Mouse (Mus musculus) limb, embryonic 13.5 days (tissue): ENCODE results near the gene Gm20388. TPM values are rescaled to one million over a fixed set of nuclear protein-coding genes. Genes with fewer than 3 reads are reported as not detected.

Experiments used
- ATAC-seq: fragments of 200-750 bp; cut with Nextera tagmentation; 2 replicates; pipeline ENCODE4 v1.8.0; 2017; ENCODE audit warnings: low read depth, moderate number of reproducible peaks, moderate TSS enrichment; ENCODE audit not compliant: low FRiP score
- H3K27ac ChIP-seq: fragments of 300-500 bp; sonication (generic); 2 replicates; pipeline ENCODE4 v1.5.1; 2015; ENCODE audit warnings: inconsistent platforms, mild to moderate bottlenecking, moderate library complexity
- H3K27me3 ChIP-seq: fragments of 300-500 bp; sonication (generic); 2 replicates; pipeline ENCODE4 v1.6.1; 2015; ENCODE audit warnings: mild to moderate bottlenecking, inconsistent platforms
- H3K36me3 ChIP-seq: fragments of 300-500 bp; sonication (generic); 2 replicates; pipeline ENCODE4 v1.6.1; 2015; ENCODE audit warnings: inconsistent platforms, mild to moderate bottlenecking, moderate library complexity
- H3K4me1 ChIP-seq: fragments of 300-500 bp; sonication (generic); 2 replicates; pipeline ENCODE4 v1.6.1; 2015; ENCODE audit warnings: inconsistent platforms
- H3K4me2 ChIP-seq: fragments of 300-500 bp; sonication (generic); replicated peaks from 2 replicates; pipeline ENCODE4 v1.6.1; 2015; ENCODE audit warnings: inconsistent platforms, mild to moderate bottlenecking, moderate library complexity
- H3K4me3 ChIP-seq: fragments of 300-500 bp; sonication (generic); 2 replicates; pipeline ENCODE4 v1.5.1; 2015; ENCODE audit warnings: moderate library complexity, mild to moderate bottlenecking, inconsistent platforms
- H3K9ac ChIP-seq: fragments of 300-500 bp; sonication (generic); 2 replicates; pipeline ENCODE4 v1.6.1; 2015; ENCODE audit warnings: mild to moderate bottlenecking, inconsistent platforms
- H3K9me3 ChIP-seq: fragments of 300-500 bp; sonication (generic); 2 replicates; pipeline ENCODE4 v1.6.1; 2016; ENCODE audit warnings: inconsistent platforms
- WGBS: fragments of 180-500 bp; shearing (Covaris S2); methylation state at CpG from one replicate; pipeline ENCODE4 v1.1.7; 2015; 5-methylcytosine and 5-hydroxymethylcytosine counted together
- polyA plus RNA-seq: library from polyadenylated mRNA; unstranded; fragments of >200 nt; fragmentation: Nextera tagmentation; extraction: Ambion mirVana; gene quantifications from 2 replicates; pipeline ENCODE4 v1.2.1, GENCODE M21; 2015

Gene Gm20388
- polyA plus RNA-seq, 1 experiment from 2014 or later = 7.1 TPM

- Histone ChIP-seq H3K27me3 (peaks cover 71% of the 10 kb centered on the region), H3K4me3 (no peak overlapping the region), H3K9ac (no peak overlapping the region), H3K27ac (no peak overlapping the region), H3K4me1 (no peaks in the 10 kb centered on the region), H3K36me3 (no peaks in the 10 kb centered on the region), H3K9me3 (no peaks in the 10 kb centered on the region), H3K4me2 (no peak overlapping the region)
- no peak for ATAC-seq
- WGBS = 78% methylated on average over 24 of the region's 24 CpGs
These were observed 965.6 kb downstream of the Gm20388 start for GRCm38 (mm10) chr8:120876010-120876918.

DNA sequence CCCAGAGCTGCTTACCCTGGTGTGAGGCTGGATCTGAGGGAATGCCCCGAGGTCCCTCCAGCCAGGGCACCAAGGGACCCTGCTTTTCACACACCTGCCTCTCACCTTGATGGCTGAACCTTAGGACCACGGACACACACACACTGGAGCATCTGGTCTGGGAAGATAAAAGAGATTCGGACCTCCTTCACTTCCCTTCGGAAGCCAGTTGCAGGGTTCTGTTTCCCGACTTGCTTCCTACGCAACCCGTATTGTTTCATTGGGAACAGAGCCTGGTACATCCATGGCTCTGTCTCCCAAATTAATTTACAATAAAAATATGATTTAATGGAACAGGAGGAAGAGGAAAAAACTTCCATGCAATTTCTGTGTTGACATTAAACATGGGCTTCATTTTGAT is 966.4 kb downstream of the Gm20388 start:
- H3K9me3 ChIP-seq = no peaks in the 10 kb centered on the region
- H3K4me1 ChIP-seq = no peaks in the 10 kb centered on the region
- ATAC-seq = no peak
- H3K27me3 ChIP-seq = peaks cover 78% of the 10 kb centered on the region
- 75% methylated on average over 7 of the region's 7 CpGs for WGBS
- no peak overlapping the region for H3K9ac ChIP-seq
- no peak overlapping the region for H3K4me2 ChIP-seq
- H3K4me3 ChIP-seq = no peak overlapping the region
- no peak overlapping the region for H3K27ac ChIP-seq
- H3K36me3 ChIP-seq = no peaks in the 10 kb centered on the region

DNA sequence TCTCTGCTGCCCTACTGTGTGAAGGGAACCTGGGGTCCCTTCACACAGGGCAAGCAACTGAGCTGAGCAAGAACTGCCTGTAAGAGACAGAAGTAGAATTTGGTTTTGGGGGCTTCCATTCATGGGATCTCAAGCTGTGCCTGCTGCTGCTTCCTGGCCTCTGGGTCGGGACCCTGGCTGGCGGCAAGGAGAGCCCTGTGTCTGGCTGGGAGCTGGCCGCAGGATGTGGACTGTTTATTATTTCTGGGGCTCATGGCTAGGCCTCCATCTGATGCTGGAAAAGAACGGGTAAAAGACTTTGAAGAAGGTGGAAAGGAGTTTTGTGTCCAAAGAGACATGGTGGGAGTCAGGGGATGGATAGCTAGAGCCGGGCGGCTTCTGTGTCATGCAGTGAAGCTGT is 969.3 kb downstream of the Gm20388 start:
- H3K4me3 ChIP-seq = no peak overlapping the region
- H3K36me3 ChIP-seq = no peaks in the 10 kb centered on the region
- H3K27me3 ChIP-seq = peaks cover 91% of the 10 kb centered on the region
- ATAC-seq = no peak
- H3K27ac ChIP-seq = no peak overlapping the region
- WGBS = 47% methylated on average over 6 of the region's 6 CpGs
- H3K9me3 ChIP-seq = no peaks in the 10 kb centered on the region
- H3K4me2 ChIP-seq = no peak overlapping the region
- H3K9ac ChIP-seq = no peak overlapping the region
- peaks cover 7% of the 10 kb centered on the region; the same call in 1 of the 2 replicates for H3K4me1 ChIP-seq

- H3K4me3 ChIP-seq = no peak overlapping the region
- H3K9ac ChIP-seq = no peak overlapping the region
- H3K4me2 ChIP-seq = no peak overlapping the region
- WGBS = 70% methylated on average over 10 of the region's 10 CpGs
- no peak overlapping the region for H3K27ac ChIP-seq
- H3K9me3 ChIP-seq = no peaks in the 10 kb centered on the region
- peaks cover 8% of the 10 kb centered on the region; the same call in 1 of the 2 replicates for H3K4me1 ChIP-seq
- H3K27me3 ChIP-seq = peaks cover 96% of the 10 kb centered on the region
- no peak for ATAC-seq
- no peaks in the 10 kb centered on the region for H3K36me3 ChIP-seq
These were observed 971.0 kb downstream of the Gm20388 start for GRCm38 (mm10) chr8:120881634-120882033.

GRCm38 (mm10) chr8:120882657-120883056 is 972.0 kb downstream of the Gm20388 start:
- Histone ChIP-seq H3K4me3 (no peak overlapping the region), H3K9ac (no peak overlapping the region), H3K27me3 (peaks cover 98% of the 10 kb centered on the region), H3K27ac (no peak overlapping the region), H3K4me1 (peaks cover 8% of the 10 kb centered on the region; the same call in 1 of the 2 replicates), H3K4me2 (no peak overlapping the region), H3K9me3 (no peaks in the 10 kb centered on the region), H3K36me3 (no peaks in the 10 kb centered on the region)
- ATAC-seq = no peak
- 13% methylated on average over 13 of the region's 13 CpGs for WGBS

DNA sequence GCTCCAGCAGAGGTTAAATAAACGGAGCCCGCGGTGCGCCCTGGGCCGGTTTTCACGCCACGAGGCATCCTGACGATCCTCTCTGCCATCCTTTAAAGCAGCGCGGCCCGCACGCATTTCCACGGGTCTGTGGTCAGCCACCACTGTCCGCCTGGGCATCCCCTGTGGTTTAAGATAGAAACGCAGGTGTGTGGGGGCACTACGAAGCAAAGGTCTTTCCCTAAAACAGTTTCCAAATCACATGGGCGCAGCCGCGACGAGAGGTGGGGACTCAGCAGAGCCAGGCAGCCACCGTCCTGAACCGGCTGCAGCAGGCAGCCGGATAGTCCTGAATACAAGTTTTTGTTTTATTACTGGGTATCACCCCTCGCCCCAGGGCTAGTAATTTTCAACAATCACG is 972.7 kb downstream of the Gm20388 start:
- no peaks in the 10 kb centered on the region for H3K9me3 ChIP-seq
- H3K36me3 ChIP-seq = no peaks in the 10 kb centered on the region
- H3K4me1 ChIP-seq = peaks cover 8% of the 10 kb centered on the region; the same call in 1 of the 2 replicates
- WGBS = 3% methylated on average over 25 of the region's 25 CpGs
- no peak for ATAC-seq
- H3K27me3 ChIP-seq = peaks cover 98% of the 10 kb centered on the region
- no peak overlapping the region for H3K27ac ChIP-seq
- H3K4me3 ChIP-seq = peak overlapping the region; percentile 15
- H3K4me2 ChIP-seq = peak overlapping the region; percentile 34; the same call in 1 of the 2 replicates
- H3K9ac ChIP-seq = no peak overlapping the region

- no peak for ATAC-seq
- H3K4me1 ChIP-seq = peaks cover 8% of the 10 kb centered on the region; the same call in 1 of the 2 replicates
- WGBS = 7% methylated on average over 15 of the region's 15 CpGs
- H3K36me3 ChIP-seq = no peaks in the 10 kb centered on the region
- H3K27me3 ChIP-seq = peaks cover 98% of the 10 kb centered on the region
- no peak overlapping the region for H3K27ac ChIP-seq
- H3K4me2 ChIP-seq = no peak overlapping the region
- no peaks in the 10 kb centered on the region for H3K9me3 ChIP-seq
- no peak overlapping the region for H3K9ac ChIP-seq
- no peak overlapping the region for H3K4me3 ChIP-seq
These were observed 973.2 kb downstream of the Gm20388 start for GRCm38 (mm10) chr8:120883853-120884252.

- no peaks in the 10 kb centered on the region for H3K36me3 ChIP-seq
- no peak overlapping the region for H3K9ac ChIP-seq
- no peak overlapping the region for H3K27ac ChIP-seq
- peaks cover 99% of the 10 kb centered on the region for H3K27me3 ChIP-seq
- H3K4me1 ChIP-seq = peaks cover 11% of the 10 kb centered on the region; the same call in 1 of the 2 replicates
- no peak for ATAC-seq
- 4% methylated on average over 13 of the region's 13 CpGs for WGBS
- H3K4me3 ChIP-seq = no peak overlapping the region
- no peak overlapping the region for H3K4me2 ChIP-seq
- H3K9me3 ChIP-seq = no peaks in the 10 kb centered on the region
These were observed 974.2 kb downstream of the Gm20388 start for GRCm38 (mm10) chr8:120884881-120885280.

- Histone ChIP-seq H3K27ac (no peak overlapping the region), H3K36me3 (no peaks in the 10 kb centered on the region), H3K27me3 (peaks cover 98% of the 10 kb centered on the region), H3K4me3 (no peak overlapping the region), H3K4me2 (no peak overlapping the region), H3K9me3 (no peaks in the 10 kb centered on the region), H3K9ac (no peak overlapping the region), H3K4me1 (peaks cover 15% of the 10 kb centered on the region; the same call in 1 of the 2 replicates)
- ATAC-seq = no peak
- 0% methylated on average over 10 of the region's 10 CpGs for WGBS
These were observed 976.6 kb downstream of the Gm20388 start for GRCm38 (mm10) chr8:120887254-120887653.

DNA sequence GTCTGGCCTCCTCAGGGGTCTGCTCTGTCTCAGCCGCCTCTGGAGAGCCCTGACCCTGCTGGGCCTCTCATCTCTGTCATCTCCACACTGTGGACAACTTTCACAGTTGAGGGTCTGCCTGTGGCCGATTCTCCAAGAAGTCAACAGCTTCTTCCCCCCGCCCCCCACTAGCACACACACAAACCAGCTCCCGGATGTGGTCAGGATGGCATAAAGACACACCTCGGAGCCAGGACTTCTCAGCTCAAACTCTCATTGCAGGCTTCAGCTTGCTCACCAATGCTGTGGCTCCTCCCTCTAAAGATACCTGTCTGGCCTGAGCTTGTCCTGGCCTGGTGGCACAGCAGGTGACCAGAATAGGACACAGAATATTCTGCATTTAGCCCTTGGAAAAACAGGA is 977.4 kb downstream of the Gm20388 start:
- Histone ChIP-seq H3K4me2 (no peak overlapping the region), H3K27me3 (peaks cover 98% of the 10 kb centered on the region), H3K27ac (no peak overlapping the region), H3K4me3 (no peak overlapping the region), H3K4me1 (peaks cover 15% of the 10 kb centered on the region; the same call in 1 of the 2 replicates), H3K9ac (no peak overlapping the region), H3K36me3 (no peaks in the 10 kb centered on the region), H3K9me3 (no peaks in the 10 kb centered on the region)
- ATAC-seq = no peak
- 7% methylated on average over 5 of the region's 5 CpGs for WGBS

DNA sequence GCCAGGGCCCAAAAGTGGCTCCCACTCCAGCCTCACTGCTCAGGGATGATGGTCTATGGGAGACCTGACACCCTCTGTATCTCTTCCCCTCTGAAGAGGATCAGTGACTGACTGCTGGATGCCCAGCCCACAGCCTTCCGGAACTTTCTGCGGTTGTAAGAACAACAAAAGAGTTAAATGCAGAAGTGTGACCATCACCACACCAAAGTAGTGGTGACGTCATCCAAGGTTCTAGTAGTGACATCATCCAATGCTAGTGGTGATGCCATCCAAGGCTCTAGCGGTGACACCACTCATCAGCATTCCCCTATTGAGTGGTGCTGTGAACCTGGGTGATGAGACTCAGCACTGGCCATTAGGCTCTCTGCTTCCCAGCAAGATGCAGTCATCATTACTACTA is 978.5 kb downstream of the Gm20388 start:
- H3K9ac ChIP-seq = no peak overlapping the region
- WGBS = 88% methylated on average over 4 of the region's 4 CpGs
- no peak for ATAC-seq

GRCm38 (mm10) chr8:120890068-120890467 is 979.4 kb downstream of the Gm20388 start:
- under 1% methylated on average over 11 of the region's 11 CpGs for WGBS
- no peak for ATAC-seq
- H3K4me1 ChIP-seq = peaks cover 11% of the 10 kb centered on the region; the same call in 1 of the 2 replicates

More for the DNA sequence above, 978.5 kb downstream of the Gm20388 start:
- Histone ChIP-seq H3K4me1 (0 out of 2 replicates have a peak, but pooled peaks cover 10% of the 10 kb centered on the region), H3K4me2 (no peak overlapping the region), H3K36me3 (no peaks in the 10 kb centered on the region), H3K27me3 (peaks cover 99% of the 10 kb centered on the region), H3K4me3 (no peak overlapping the region), H3K9me3 (no peaks in the 10 kb centered on the region), H3K27ac (no peak overlapping the region)

More at GRCm38 (mm10) chr8:120890068-120890467, 979.4 kb downstream of the Gm20388 start:
- Histone ChIP-seq H3K4me3 (no peak overlapping the region; the same call in 1 of the 2 replicates), H3K27ac (no peak overlapping the region), H3K4me2 (peak overlapping the region; percentile 27; the same call in 1 of the 2 replicates), H3K9me3 (no peaks in the 10 kb centered on the region), H3K36me3 (no peaks in the 10 kb centered on the region), H3K9ac (no peak overlapping the region), H3K27me3 (peaks cover 99% of the 10 kb centered on the region)
